Mouse (Mus musculus) ES-Bruce4 (cell line): Measurements from ENCODE around the gene Nipsnap3a. TPM values are rescaled to one million over a fixed set of nuclear protein-coding genes. Genes with fewer than 3 reads are reported as not detected.

ENCODE experiments used
- H3K27ac ChIP-seq: 2 replicates; pipeline ENCODE4 v1.5.1; 2012; ENCODE audit warnings: low read length, inconsistent platforms; ENCODE audit not compliant: insufficient read depth
- H3K27me3 ChIP-seq: 2 replicates; pipeline ENCODE4 v1.6.1; 2012; ENCODE audit warnings: mild to moderate bottlenecking, low read length, inconsistent platforms; ENCODE audit not compliant: control insufficient read depth, poor library complexity, insufficient read depth, severe bottlenecking
- H3K36me3 ChIP-seq: 2 replicates; pipeline ENCODE4 v1.6.1; 2012; ENCODE audit warnings: inconsistent platforms, mild to moderate bottlenecking, low read length, moderate library complexity; ENCODE audit not compliant: control insufficient read depth, poor library complexity, insufficient read depth, severe bottlenecking
- H3K4me1 ChIP-seq: one replicate; pipeline ENCODE4 v1.8.1; 2011; ENCODE audit warnings: low read length; ENCODE audit not compliant: control insufficient read depth, insufficient read depth
- H3K4me3 ChIP-seq: 2 replicates; pipeline ENCODE4 v1.5.1; 2011; ENCODE audit warnings: low read depth, mild to moderate bottlenecking, low read length
- H3K9ac ChIP-seq: 2 replicates; pipeline ENCODE4 v1.6.1; 2012; ENCODE audit warnings: low read depth, mild to moderate bottlenecking, inconsistent platforms; ENCODE audit not compliant: poor library complexity, severe bottlenecking
- H3K9me3 ChIP-seq: replicated peaks from 2 replicates; pipeline ENCODE4 v1.6.1; 2012; ENCODE audit warnings: mild to moderate bottlenecking, low read length, inconsistent platforms; ENCODE audit not compliant: control insufficient read depth, poor library complexity, insufficient read depth, severe bottlenecking
- CTCF ChIP-seq: IDR thresholded peaks from one replicate; pipeline ENCODE4 v1.8.1; 2011; ENCODE audit warnings: low read depth, low read length
- EP300 ChIP-seq: IDR thresholded peaks from 2 replicates; pipeline ENCODE4 v1.6.1; 2011; ENCODE audit warnings: low read depth, low read length; ENCODE audit not compliant: insufficient read depth
- POLR2A ChIP-seq: IDR thresholded peaks from one replicate; pipeline ENCODE4 v1.8.1; 2011; ENCODE audit warnings: low read length; ENCODE audit not compliant: insufficient read depth
- polyA plus RNA-seq: library from polyadenylated mRNA; stranded (reverse); fragments of >200 nt; gene quantifications from 2 replicates; pipeline ENCODE4 v1.2.4, GENCODE M21; 2011; ENCODE audit warnings: low read depth; ENCODE audit not compliant: missing spikeins, insufficient read depth, insufficient read length

Nipsnap3a gene
- polyA plus RNA-seq, 1 experiment: not detected

- H3K9me3 ChIP-seq: peaks cover 13% of the 10 kb centered on the region
- peaks cover 11% of the 10 kb centered on the region for H3K36me3 ChIP-seq
- no peak overlapping the region for H3K27ac ChIP-seq
These were observed 25.3 kb downstream of the Nipsnap3a start for GRCm38 (mm10) chr4:53014421-53014820.

DNA sequence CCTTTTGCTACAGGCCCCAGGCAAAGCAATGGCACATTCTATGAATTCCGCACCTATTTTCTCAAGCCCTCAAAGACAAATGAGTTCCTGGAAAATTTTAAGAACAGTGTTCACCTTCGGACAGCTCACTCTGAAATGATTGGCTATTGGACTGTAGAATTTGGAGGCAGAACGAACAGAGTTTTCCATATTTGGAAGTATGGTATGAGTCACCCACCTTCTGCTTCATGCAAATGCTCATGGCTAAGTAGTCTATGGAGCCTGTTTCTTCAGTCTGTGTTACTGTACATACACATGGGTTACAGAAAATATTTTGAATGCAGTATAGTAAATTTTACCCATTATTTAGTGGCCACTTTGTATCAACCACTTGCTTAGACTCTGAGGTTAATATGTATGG, 26.0 kb downstream of the Nipsnap3a start:
- H3K4me1 ChIP-seq: no peaks in the 10 kb centered on the region
- TF ChIP-seq POLR2A (no peak), CTCF (no peak), EP300 (no peak)
- peaks cover 11% of the 10 kb centered on the region for H3K36me3 ChIP-seq
- no peaks in the 10 kb centered on the region for H3K27me3 ChIP-seq
- no peak overlapping the region for H3K27ac ChIP-seq
- H3K4me3 ChIP-seq: no peak overlapping the region
- H3K9ac ChIP-seq: no peak overlapping the region
- peaks cover 11% of the 10 kb centered on the region for H3K9me3 ChIP-seq

More at GRCm38 (mm10) chr4:53014421-53014820, 25.3 kb downstream of the Nipsnap3a start:
- TF ChIP-seq POLR2A: no peak
- TF ChIP-seq EP300: 0 out of 2 replicates have a peak, but pooled peaks have one; percentile 22
- Histone ChIP-seq H3K4me3 (no peak overlapping the region), H3K4me1 (no peaks in the 10 kb centered on the region), H3K27me3 (no peaks in the 10 kb centered on the region), H3K9ac (no peak overlapping the region)

DNA sequence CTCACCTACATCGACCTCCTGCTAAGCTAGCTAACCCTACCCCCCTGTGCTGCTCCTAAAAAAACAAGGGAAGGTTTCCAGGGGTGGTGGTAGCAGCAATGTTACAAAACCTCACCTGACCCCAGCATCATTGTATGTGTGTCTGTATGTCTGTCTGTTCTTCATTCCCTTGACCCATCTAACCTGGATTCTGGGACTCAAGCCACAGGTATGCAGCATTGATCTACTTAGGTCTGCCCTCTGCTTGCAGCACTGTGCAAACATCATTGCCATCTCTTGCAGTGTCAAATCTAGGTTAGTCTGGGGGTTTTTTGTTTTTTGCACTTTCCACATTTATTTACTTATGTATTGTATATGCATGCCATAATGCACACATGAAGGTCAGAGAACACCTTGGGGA, 29.3 kb downstream of the Nipsnap3a start:
- no peak for TF ChIP-seq EP300
- no peak for TF ChIP-seq POLR2A
- no peak for TF ChIP-seq CTCF
- H3K4me3 ChIP-seq: no peak overlapping the region
- no peaks in the 10 kb centered on the region for H3K4me1 ChIP-seq
- H3K36me3 ChIP-seq: peaks cover 15% of the 10 kb centered on the region
- H3K27ac ChIP-seq: no peak overlapping the region
- H3K27me3 ChIP-seq: no peaks in the 10 kb centered on the region
- H3K9me3 ChIP-seq: peaks cover 11% of the 10 kb centered on the region
- H3K9ac ChIP-seq: no peak overlapping the region

DNA sequence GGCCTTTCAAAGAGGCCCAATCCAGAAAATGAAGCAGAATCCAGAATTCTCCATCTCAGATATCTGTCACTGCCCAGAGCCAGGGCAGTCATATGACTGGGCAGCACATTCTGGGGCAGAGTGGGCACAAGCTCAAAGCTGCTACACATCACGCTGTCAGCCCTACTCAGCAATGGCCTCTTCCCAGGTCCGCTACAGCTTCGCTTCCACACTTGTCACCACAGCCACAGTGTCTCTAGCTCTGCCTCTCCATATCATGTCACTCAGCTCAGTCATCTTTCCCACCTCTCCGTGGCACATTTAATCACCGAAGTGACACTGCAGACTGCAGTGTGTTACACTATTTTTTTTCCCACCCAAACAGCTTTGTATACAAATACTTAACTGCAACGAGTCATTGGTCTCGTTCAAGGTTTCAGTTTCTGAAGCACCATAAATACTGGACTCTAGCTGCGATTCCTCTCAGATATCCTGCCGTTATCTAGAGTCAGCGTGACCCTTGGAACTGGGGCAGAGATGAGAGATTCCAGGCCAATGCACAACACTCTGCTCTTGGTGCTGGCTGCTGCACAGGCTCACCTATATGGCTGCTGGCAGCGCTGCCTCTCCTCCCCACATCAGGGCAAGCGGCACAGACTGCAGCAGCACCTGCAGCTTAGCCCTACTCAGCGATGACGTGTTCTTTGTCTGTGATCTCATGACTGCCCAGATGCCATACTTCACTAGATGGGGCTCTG, 34.3 kb downstream of the Nipsnap3a start:
- H3K4me3 ChIP-seq: no peak overlapping the region
- H3K36me3 ChIP-seq: peaks cover 5% of the 10 kb centered on the region
- H3K27ac ChIP-seq: no peak overlapping the region

GRCm38 (mm10) chr4:53024397-53024796, 35.3 kb downstream of the Nipsnap3a start:
- TF ChIP-seq CTCF: no peak
- no peak for TF ChIP-seq POLR2A
- no peak for TF ChIP-seq EP300
- Histone ChIP-seq H3K27me3 (no peaks in the 10 kb centered on the region), H3K9ac (no peak overlapping the region), H3K9me3 (no peaks in the 10 kb centered on the region), H3K27ac (no peak overlapping the region), H3K4me3 (no peak overlapping the region), H3K36me3 (peaks cover 4% of the 10 kb centered on the region), H3K4me1 (no peaks in the 10 kb centered on the region)

More for the DNA sequence above, 34.3 kb downstream of the Nipsnap3a start:
- Histone ChIP-seq H3K4me1 (no peaks in the 10 kb centered on the region), H3K27me3 (no peaks in the 10 kb centered on the region), H3K9ac (no peak overlapping the region), H3K9me3 (no peaks in the 10 kb centered on the region)
- TF ChIP-seq POLR2A: no peak
- no peak for TF ChIP-seq EP300

DNA sequence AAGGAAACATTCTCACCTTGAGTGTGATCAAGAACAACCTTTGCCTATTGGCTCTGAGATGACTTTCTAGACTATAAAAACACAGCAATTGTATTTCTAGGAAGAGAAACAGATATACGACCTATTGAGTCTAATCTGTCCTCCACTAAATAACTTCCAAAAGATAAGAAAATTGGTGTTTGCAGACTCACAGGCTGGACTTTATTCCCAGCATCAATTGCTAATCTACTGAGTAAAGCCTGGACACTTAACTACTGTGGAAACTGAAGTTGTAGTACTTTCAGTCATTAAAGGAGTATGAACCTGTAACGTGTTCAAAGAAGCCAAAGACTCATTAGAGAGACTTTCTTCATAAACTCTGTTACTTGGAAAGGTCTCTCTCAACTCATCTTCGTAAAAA, 38.7 kb downstream of the Nipsnap3a start:
- H3K9ac ChIP-seq: no peak overlapping the region

More for the DNA sequence above, 38.7 kb downstream of the Nipsnap3a start:
- no peak overlapping the region for H3K27ac ChIP-seq
- no peaks in the 10 kb centered on the region for H3K27me3 ChIP-seq
- no peaks in the 10 kb centered on the region for H3K36me3 ChIP-seq
- H3K4me3 ChIP-seq: no peak overlapping the region
- H3K4me1 ChIP-seq: no peaks in the 10 kb centered on the region
- H3K9me3 ChIP-seq: no peaks in the 10 kb centered on the region
- TF ChIP-seq EP300: no peak
- no peak for TF ChIP-seq CTCF
- no peak for TF ChIP-seq POLR2A
